Mouse (Mus musculus): ENCODE results near the gene 2010005H15Rik.
"Not testable (repeated sequence)": the region's sequence is repeated elsewhere in the genome, so short reads cannot be mapped to it uniquely, and the experiment has no call there.

The 2010005H15Rik gene

DNA sequence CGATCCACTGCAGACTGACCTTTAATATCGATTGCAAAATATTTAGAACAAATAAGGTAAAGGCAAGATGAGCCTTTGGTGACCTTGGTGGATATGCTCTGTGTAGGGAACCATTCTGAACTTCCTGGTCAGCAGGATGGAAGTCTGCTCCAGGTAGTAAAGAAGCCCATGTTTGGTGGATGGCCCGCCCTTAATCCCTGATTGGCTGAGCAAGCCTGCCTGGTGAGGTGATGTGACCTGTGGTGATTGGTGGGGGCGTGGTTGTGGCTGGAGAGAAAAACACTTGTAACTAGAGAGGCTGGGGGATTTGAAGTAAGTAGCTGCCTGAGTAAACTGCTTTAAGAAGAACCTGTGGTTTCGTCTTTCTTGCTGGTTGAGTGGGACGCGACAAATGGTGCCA lies at the start of gene 2010005H15Rik:
Gene 2010005H15Rik (plus strand): TSS at position 301 of the 400 bp plus-strand sequence.
- CTCF ChIA-PET: not testable (repeated sequence)

DNA sequence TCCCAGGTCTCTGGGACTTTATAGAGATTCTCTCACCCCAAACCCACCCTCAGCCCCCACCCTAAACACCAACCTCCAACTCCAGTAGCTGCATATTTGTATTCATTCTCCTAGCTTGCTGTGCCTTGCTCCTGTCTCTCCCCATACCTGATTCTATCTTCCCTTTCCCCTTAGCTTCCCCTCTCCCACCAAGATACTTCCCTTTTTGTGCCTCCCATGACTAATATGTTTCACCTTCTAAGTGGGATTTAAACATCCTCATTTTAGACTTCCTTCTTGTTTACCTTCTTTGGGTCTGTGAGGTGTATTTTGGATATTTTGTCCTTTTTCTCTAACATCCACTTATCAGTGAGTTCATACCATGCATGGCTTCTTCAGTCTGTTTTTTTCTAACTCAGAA lies 45.2 kb upstream of the 2010005H15Rik start:
- CTCF ChIA-PET: no interaction called here

DNA sequence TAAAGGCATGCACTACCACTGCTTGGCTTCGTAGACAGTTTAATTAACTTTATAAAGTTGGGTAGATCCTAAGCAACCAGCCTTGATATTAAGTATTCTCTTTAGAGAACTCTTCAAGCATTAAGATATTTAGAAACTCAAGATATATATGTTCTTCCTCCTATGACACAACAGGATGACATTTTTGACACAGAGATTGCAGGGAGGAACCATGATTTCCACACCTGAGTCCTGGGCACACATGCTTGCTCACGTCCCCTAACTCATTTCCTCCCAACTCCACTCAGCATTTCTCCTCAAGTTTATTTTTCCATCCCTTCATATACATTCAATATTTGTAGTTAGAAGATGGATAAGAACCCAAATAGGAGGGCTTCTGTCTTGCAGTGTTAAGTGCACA lies 41.4 kb upstream of the 2010005H15Rik start:
- CTCF ChIA-PET: no interaction called here

DNA sequence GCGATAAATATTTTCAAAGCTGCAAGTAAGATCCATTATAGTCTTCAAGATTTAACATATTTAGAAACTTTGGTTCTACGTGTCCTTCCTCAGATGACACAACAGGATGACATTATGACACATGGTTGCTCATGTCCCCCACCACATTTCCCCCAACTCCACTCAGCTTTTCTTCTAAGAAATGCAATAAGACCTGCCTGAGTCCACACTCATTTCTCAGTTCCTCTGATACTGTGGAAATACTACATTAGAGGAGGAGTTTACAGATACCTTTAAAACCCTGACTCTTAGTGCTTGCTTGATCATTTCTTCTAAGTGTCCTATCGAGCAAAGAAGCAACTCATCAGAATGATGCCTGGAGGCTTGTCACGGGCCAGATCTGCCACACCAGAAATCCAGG lies 37.4 kb upstream of the 2010005H15Rik start, which contains the start of gene Gm5483:
Gene Gm5483 (plus strand): TSS at position 301 of the 400 bp plus-strand sequence.
- CTCF ChIA-PET: not testable (repeated sequence)

DNA sequence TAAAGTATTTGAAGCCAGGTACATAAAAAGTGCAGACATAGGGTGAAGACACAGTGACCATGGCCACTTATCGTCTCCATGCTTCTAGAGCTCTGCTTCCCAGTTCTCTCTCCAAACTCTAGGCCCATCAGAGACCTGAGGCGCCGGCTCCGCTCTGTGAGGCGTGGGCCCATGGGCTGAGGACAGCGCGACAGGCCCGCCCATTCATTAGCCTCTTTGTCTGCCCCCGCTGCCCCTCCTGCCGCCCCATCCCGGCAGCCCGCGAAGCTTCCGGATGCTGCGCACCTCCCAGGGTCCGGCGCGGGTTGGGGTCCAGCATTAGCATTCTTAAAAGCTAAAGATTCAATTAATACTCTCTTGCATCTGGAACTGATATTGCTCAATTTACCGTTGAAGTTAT lies 22.0 kb upstream of the 2010005H15Rik start:
- CTCF ChIA-PET: no interaction called here

DNA sequence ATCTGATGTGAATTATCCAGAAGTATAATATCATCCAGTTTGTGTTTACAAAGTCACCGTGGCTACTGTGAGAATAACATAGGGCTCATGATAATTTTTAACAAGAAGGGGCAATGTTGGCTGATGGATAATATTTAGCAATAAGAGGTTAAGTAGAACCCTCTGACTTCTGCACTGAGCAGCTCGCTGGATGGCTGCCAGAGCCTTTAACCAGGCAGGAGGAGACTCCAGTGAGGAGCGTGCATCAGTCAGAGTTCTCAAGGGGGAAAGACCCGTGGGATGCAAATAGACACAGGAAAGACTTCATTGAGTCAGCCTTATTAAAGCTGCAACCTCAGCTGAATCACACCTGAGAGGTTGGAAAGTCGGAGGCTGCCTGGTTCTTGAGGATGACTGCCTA lies 17.4 kb upstream of the 2010005H15Rik start:
- CTCF ChIA-PET: no interaction called here

DNA sequence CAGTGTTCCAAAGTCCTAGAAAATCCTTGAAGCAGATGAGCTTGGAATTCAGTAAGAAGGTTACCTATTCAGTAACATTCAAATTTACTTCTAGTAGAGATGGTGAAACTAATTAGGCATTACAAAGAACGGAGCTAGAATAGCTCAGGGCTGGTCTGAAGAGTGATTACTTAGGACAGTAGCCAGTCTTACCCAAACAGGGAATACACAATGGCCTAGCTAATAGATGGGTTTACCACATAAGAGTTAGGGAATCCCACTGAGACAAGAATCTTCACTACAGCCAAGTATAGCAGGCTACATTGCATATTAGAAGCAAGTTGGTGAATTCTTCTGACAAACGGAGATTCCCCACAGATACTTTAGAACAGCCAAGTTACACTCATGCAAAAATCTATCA lies 15.6 kb upstream of the 2010005H15Rik start:
- CTCF ChIA-PET: not testable (repeated sequence)

DNA sequence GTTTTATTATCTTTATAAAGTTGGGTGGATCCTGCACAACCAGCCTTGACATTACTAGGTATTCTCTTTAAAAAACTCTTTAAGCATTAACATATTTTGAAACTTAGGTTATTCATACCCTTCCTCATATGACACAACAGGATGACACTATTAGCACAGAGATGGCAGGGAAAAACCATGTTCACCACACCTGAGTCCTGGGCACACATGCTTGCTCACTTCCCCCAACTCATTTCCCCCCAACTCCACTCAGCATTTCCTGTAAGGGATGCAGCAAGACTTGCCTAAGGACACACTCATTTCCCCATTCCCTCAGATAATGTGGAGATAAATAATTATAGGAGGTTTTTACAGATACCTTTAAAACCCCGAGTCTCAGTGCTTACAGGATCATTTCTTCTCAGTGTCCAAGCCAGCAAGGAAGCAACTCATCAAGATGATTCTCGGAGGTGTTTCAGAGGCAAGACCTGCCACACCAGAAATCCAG lies 11.3 kb upstream of the 2010005H15Rik start, which contains the start of gene Gm5416:
Gene Gm5416 (plus strand): TSS at position 437 of the 487 bp plus-strand sequence.
- CTCF ChIA-PET: no interaction called here

DNA sequence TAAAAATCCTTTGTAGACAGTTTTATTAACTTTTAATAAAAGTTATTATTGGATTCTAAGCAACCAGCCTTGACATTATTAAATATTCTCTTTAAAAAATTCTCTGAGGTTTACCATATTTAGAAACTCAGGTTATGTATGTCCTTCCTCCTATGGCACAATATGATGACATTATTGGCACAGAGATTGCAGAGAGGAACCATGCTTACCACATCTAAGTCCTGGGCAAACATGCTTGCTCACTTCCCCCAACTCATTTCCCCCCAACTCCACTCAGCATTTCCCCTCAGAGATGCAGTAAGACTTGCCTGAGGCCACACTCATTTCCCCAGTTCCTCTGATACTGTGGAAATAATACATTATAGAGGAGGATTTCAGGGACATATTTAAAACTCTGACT lies 39.3 kb downstream of the 2010005H15Rik start:
- CTCF ChIA-PET: not testable (repeated sequence)

DNA sequence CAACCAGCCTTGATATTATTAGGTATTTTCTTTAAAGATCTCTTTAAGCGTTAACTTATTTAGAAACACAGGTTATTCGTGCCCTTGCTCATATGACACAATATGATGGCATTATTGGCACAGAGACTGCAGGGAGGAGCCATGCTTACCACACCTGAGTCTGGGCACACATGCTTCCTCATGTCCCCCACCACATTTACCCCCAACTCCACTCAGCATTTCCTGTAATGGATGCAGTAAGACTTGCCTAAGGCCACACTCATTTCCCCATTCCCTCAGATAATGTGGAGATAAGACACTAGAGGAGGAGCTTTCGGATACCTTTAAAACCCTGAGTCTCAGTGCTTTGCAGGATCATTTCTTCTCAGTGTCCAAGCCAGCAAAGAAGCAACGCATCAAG lies 55.5 kb downstream of the 2010005H15Rik start, which contains the start of gene Stfa1:
Gene Stfa1 (plus strand): TSS at position 156 of the 400 bp plus-strand sequence.
- CTCF ChIA-PET: not testable (repeated sequence)

DNA sequence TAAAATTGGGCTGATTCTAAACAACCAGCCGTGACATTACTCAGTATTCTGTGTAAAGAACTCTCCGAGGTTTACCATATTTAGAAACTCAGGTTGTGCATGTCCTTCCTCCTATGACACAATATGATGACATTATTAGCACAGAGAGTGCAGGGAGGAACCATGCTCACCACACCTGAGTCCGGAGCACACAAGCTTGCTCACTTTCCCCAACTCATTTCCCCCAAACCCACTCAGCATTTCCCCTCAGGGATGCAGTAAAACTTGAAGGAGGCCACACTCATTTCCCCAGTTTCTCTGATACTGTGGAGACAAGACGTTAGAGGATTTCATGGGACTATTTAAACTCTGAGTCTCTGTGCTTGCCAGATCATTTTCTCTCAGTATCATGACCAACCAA lies 67.9 kb downstream of the 2010005H15Rik start:
- CTCF ChIA-PET: no interaction called here

Measured in spleen, embryonic (tissue).